Mouse (Mus musculus) T-helper 17 cell (primary cell): Measurements from ENCODE around the gene Gse1.

Experiments
- in situ Hi-C, 2 experiments: fragments of 300-600 bp; cut with MboI, MseI; formaldehyde crosslinking; loops; 1 replicate in 1 of 2; 2 replicates in 1 of 2; pipeline ENCODE4 v1.15.1; 2025; ENCODE audit warnings: high pct_unique_total_duplicates in 2 of 2

Gene Gse1

DNA sequence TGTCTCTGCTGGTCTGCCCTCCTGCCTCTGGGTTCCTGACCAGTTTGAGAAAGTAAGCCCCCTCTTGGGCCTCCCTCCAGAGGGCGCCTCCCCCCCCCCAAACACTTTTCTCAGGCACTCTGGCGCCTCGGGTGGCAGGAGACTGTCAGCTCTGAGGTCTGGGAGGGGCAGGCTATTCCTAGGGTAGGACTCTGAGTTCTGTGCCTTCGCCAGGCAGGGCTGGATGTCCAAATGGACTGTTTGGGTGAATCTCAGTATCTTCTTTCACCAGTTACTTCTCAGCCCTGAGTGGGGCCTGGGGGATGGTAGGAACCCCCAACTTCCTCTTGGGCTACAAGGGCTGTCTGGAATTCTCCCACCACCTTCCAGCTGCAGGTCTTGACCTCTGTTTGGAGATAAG is 16.9 kb upstream of the Gse1 start:
- in situ Hi-C loops = no loop called here

DNA sequence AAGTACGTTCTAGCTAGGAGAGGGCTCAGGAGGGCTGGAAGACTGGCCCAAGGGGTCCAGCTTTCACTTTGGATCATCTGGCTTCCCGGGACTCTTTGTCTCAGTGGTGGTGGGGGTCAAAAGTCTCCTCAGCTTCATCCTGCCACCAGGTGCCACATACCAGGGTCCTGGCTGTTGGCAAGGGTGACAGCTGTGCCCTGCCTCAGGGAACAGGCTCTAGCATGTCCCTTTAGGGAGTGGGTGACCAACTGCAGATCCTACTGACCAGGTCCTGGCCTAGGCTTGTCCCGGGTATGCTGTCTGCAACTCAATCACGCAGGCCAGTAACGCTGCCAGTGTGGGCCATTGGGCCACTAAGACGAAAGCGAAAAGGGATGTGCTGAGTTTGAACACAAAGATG is 15.7 kb upstream of the Gse1 start:
- in situ Hi-C loops = no loop called here

DNA sequence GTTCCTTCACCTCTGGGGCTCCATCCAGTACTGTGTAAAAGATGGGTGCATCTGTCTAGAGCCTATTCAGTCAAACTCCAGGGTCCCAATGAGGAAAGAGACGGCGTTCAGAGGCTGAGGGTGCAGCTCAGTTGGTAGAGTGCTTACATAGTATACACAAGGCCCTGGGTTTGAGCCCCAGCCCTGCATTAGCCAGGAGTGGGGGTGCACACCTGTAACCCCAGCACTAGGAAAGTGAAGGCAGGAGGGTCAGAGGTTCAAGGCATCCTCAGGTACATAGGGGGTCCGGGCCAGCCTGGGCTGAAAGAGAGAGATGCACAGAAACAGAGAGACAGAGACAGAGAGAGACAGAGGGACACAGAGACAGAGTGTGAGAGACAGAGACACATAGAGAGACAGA is 15.0 kb upstream of the Gse1 start:
- in situ Hi-C loops = no loop called here

DNA sequence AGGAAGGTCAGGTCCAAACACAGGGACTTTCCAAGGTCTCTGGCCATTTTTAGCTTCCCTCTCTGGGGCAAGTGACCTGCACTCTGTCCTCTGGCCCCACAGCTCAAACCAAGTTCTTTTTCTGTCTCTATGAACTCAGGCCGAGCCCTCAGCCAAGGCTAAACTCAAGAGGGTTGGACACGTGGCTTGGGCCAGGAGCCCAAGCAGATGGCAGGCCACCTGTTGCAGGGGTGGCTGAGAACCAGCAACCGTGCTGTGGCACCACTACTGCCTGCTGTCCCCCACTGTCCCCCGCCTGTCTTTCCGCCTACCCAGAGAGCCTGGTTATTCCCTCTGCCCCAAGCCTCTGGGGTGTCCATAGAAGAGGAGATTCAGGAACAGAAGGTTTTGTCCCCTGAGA is 14.3 kb upstream of the Gse1 start:
- in situ Hi-C loops = no loop called here

DNA sequence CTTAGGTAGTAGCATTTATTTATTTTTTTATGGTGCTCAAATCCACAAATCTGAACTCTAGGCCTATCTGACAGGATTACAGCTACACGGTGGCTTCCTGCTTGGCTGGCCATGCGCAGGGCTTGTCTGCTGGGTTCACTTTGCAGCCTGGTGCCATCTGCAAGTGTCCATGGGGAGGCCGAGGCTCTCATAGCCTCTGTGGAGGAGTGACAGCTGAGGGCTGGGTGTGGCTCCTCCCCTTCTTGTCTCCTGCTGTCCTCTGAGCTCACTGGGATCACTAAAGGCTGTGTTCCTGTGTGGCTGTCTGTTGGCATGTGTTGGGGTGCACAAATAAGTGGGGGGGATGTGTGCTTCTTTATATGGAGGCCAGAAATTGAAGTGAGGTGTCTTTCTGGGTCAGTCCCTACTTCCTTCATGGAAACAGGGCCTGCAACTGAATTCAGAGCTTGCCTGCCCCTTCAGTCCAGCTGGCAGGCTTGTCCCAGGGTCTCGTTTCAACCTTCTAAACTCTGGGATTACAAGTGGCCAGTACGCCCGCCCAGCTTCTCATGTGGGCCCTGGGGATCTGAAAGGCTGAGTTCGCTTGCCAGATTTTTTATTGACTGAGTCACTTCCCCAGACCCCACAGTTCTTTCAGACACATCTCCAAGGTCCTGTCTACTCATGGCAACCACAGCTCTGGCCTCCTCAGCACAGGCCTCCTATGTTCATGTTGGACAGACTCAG is 12.7 kb upstream of the Gse1 start:
- in situ Hi-C loops = no loop called here

DNA sequence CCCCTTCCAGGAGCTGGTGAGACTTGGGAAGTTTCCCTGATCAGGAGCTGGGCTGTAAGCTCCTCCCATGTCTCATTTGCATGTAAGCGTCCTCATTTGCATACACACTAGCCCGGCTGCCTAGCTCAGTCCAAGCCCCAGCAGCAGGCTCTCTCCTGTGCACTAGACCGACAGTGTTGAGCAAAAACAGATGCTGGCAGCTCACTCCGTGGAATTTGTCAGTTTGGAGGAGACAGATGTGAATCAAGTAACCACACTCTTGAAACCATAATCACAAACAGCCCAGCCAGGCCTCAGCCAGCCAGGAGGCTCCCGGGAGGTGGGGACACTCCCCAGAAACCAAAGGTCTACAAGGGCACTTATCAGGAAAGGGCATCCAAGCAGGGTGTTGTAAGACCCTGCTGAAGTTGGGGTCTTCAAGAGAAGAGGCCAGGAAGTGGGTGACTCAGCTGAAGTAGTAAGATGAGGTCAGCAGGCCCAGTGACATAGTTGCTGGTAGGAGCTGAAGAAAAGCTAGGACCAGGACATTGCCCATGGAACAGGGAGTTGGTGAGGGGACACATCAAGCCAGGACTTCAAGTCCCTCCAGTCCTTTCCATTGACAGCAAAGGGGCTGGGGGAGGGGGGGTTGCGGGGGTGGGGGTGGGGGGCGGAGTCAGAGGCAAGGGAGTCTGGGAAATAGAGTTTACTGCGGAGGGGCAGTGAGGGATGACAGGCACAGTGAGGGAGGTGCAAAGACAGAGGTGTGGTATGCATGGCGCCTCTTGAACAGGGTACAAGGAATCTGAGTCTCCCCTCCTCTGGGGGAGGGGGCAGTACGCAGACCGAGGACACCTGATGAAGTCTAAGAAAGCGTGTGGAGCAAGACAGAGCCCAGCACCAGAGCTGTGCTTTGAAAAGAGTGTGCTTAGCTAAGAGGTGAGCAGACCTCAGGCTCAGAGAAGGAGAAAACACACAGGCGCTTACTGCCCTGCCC is 11.1 kb upstream of the Gse1 start:
- in situ Hi-C loops = no loop called here

DNA sequence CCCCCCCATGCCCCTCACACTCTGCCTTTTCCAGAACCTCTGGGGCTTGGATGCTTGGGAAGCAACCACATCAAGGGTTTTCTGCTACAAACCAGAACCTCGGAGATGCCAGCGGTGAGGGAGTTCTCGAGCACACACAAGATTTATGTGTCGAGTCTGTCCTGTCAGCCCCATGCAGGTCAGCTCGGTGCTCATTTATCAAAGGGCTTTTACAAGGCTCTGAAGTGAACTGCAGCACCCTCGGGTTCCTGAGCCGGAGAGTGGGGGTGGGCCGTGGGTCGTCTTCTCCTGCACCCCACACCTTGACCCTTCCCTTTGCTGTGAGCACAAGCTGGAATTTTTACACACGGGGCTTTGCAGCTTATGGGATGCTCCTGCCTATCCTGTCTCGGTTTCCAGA is 5.7 kb upstream of the Gse1 start:
- in situ Hi-C loops = no loop called here

DNA sequence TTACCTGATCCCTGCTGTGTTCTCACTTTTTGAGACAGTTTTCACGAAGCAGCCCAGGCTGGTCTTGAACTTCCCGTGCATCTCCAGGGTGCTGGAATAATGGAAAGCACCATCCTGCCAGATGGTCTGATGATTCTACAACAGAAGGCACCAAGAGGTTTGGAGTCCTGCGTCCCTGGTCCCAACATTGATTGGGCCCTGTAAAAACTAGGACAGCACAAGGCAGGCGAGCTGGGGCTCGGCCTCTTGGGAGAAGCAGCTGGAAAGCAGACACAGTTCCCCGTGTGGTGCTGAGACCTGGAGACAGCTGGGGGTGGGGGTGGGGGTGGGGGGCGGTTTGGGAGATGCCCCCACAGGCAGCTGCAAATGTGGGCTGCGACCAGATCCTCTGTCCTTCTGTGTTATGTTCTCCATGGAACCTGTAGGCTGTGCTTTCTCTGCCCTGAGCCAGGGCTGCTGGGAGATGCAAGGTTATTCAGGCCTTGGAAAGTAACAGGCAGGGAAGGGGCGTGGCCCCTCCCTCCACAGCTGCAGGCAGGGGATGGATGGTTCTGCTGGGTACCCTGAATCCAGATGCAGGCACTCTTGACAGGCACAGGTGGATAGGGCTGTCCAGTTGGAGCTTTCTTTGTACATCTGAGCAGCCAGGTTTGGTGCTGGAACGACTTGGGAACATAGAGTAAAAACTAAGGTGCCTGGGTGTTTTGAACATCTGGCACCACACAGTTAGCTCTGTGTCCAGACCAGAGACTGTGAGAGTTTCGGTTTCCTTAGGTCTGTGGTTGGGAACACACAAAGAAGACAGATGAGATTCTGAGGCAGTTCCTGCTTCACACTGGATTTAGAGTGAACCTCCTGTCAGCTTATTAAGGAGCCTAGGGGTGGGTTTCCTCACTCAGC is 3.5 kb upstream of the Gse1 start:
- in situ Hi-C loops = no loop called here

DNA sequence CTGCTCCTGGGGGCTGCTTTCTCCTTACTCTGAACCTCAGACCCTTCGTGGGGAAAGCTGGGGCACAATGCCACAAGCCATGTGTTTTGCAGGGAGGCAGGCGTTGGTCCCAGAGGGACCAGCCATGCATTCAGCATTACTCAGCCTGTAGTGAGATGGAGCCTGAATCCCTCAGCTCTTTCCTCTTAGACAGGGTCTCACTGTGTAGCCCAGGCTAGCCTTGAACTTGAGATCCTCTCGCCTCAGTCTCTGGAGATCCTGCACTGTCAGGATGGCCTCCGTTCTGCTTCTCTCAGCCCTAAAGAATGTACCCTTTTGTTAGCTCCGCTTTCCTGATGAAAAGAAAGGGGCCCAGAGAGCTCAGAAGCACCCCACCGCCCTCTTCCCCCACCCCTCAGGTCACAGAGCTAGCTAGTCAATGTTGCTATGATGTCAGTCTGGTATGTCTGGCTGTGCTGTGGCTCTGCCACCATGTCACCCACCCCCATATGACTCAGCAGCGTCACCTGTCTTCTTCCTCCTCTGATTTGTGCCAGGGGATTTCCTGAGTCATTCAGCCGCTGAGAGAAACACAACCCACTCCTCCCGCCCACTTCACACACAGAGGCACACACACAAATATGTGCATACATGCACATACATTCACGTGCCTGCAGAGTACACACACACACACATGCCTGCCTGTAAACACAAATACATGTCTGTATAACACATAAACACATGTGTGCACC is 2.7 kb upstream of the Gse1 start:
- in situ Hi-C loops = no loop called here

DNA sequence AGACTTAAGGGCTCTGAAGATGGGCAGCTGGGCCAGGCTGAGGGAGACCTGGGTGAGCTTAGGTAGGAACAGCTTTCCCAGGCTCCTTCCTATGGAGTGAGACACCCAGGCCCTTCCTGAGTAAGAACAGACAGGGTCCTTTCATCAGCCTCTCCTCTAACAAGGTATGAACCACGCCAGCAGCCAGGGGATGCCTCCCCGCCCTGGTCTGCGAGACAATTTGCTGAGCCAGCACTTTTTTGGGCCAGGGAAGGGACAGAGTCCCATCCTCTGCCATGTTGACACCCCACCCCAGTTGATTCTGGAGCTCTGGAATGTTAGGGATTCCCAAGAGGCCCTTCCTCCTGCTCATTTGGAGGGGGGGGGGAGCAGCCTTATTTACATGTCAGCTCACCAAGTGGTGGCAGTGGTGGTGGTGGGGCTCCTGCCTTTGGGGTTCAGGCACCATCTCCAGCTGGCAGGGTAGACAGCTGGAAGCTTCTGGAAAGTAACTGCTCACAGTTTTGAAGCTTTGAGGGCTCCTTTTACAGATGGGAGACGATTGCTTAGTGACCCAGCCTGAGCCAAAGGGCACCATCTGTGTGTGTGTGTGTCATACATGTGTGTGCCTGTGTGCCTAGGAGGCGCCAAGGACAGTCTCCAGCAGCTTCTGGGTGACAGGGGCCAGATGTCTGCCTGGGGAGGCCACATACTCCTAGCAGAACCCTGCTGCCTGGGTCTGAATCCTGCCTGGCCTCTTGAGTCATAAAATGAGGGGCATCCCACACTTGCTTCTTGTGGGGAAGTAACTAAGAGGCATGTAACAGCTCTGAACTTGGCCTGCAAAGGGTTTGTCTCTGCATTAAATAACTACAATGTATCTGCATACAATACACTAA is 1.3 kb upstream of the Gse1 start:
- in situ Hi-C loops = no loop called here

DNA sequence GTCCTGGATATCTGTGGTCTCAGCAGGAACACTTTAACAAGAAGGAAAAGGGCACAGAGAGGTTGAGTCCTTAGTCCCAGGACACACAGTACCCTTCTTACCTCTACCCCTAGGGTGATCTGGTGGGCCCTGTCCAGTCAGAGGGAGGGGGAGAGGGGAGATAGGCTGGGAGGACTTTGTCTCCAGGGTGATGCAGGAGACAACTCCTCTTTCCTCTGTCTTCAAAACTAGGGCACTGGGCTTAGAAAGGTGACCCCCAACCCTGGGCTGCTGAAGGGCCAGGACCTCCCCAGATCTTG is 729 bp upstream of the Gse1 start:
- in situ Hi-C loops = no loop called here

DNA sequence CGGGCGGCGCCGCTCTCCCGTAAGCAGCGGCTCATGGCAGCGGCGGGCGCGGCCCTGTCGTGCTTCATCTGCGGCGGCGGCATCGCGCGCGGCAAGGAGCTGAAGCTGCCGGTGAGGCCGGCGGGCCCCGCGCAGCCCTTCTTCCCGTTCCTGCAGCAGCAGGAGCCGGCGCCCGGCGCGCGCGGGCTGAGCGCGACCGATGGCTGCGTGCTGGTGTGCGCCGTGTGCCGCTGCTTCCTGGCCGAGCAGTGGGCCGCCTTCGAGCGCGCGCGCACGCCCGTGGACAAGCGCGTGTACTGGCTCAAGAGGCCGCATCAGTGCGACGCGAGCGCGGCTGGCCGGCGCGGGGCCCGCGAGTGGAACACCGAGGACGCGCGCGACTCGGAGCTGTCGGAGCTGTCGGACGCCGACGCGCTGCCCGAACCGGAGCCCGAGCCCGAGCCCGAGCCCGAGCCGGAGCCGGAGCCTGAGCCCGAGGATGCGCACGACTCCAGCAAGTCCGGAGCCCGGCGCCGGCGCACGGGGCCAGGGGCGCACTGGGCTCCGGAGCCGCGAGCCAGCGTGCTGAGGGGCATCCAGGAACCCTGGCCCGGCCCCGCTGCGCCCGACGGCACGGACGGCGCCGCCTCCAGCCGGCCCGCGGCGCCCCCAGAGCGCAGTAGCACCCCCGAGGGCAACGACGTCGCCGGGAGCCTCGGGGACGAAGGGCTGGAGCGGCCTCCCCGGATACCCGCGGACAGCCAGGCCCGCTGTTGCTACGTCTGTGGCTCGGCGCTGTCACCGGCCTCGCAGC is 721 bp downstream of the Gse1 start:
- in situ Hi-C loops = no loop called here

DNA sequence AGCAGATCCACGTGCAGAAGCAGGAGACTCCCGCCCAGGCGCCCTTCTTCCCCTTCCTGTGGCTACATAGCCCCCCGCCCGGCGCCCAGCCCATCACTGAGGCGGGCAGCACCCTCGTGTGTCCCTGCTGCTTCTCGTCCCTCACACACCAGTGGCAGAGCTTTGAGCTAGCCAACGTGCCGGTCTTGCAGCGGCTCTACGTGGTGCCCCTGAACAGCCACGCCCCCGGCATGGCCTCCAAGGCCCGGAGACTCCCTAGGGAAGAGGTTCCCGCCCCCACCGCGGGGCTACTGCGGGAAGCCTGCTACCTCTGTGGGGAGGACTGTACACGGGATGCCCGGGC is 1.3 kb downstream of the Gse1 start:
- in situ Hi-C loops = no loop called here

DNA sequence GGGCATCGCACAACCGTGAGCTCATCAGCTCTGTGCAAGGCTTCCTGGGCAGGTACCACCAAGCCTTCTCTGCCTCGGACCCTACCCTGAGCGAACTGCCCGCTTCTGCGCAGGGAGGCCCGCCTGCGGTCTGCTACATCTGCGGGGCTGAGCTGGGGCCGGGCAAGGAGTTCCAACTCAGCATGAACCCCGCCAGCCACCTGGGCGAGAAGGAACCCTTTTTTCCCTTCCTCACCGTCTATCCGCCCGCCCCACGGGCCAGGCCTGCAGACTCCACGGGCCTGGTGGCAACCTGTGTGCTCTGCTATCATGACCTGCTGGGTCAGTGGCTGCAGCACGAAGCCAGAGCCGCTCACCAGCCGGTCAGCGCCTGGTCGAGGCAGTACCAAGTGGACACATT is 1.8 kb downstream of the Gse1 start:
- in situ Hi-C loops = no loop called here

DNA sequence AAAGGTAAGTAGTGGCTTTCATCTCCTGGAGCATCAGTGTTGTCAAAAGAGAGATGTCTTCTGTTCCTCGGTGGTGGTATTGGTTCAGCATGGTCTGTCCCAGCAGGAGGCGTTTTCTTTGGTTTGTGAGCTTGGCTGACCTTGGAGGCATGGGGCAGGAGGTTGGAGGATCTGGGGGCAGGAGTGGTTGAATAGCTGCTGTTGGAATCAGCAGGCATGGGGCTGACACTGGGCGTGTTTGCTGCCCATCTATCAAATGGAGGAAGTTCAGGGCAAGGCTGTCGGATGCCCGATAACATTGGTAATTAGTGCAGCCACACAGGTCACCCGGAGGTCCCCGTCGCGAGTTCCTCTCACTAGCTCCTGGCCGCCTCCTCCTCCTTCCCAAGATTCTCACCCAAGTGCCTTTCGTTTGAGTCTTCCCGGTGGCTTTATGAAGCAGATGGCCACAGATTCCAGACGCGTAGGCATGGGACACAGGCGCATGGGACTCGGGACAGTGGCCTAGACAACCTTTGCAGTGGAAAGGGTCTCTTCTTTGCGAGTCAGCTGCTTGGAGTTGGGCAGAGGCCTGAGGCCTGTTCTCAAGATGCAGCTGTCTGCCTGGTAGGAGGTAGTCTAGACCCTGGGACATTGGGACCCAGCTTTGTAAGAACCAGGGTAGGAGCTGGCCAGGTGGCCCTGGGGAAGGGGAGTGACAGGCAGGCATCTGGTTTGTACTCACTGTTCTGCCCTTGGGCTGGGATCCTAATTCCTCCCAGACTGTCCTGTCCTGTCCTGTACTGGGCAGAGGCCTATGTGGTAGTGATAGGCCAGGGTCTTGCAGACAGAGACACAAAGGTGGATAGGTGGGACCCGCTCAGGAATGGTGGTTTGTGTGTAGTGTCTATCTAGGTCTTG is 2.7 kb downstream of the Gse1 start:
- in situ Hi-C loops = no loop called here

DNA sequence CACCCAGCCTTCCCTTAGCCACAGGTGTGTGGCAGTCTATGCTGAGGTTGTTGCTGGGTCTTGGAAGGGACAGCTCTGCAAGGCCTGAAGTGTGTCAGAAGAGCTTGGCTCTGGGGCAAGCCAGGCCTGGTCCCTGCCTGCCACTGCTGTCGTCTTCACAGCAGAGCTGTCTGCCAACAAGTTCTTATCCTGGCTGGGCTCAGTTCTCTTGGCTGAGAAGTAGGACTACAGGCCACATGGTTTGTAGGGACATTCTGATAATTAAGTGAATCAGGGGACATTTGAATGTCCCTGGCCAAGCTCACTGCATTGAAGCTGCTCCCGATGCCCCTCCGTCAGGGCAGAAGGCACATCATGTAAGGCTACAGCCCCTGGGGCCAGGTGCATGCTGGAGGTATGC is 3.6 kb downstream of the Gse1 start:
- in situ Hi-C loops = no loop called here

DNA sequence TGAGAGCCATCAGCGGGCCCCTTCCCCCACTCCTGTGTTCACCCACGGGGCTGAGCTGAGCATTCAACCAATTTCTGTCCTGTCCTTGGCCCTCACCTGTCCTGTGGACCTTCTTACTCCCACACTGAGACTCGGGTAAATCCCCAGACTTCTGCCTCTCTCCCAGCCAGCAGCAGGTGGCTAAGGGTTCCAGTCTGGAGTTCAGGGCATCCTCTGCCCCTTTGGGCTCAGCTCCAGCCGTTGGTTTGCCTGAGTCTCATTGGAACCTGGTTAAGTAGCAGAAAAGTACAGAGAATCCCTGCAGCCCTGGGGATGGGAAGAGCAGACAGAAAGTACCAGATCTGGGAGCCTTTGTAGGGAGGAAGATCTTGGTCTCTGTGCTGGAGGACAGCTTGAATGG is 4.1 kb downstream of the Gse1 start:
- in situ Hi-C loops = no loop called here

DNA sequence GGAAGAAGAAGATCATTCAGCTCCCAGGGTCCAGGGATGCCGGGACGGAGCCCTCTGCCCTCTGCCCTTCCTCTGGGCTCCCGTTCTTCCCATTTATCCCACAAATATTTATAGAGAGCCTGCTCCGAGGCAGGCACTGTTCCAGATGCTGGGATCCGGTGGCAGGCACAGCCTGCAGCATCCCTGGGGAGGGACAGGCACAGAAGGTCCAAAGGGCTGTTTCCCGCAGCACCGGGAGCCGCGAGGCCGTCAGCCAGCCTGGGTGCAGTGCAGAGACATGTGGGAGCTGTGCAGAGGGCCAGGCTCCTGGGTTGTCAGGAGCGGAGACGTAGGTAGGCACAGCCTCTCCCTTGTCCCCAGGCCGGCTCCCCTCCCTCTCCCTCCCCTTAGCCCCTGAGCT is 4.7 kb downstream of the Gse1 start:
- in situ Hi-C loops = no loop called here

DNA sequence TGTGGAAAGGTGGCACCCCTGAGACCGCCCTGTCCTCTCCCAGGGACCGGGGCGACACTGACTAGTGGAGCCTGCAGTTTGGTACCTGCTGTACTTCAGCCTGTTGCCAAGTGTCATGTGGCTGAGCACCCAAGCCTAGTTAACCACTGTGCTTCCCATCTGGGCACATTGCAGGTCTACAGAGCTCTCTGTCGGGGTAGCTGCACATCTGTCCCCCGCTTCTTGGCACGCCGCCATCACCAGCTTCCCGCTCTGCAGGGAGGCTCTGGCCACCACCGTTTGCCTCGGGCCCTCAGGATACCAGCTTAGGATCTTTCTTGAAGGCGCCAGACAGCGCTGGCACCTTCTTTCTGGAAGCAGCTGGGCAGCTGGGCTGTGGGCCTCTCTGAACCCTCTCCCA is 6.2 kb downstream of the Gse1 start:
- in situ Hi-C loops = no loop called here
